ENCODE assay signal across 8 mouse cellular contexts in genomic region chr6:119489765-119490164, GRCm38 (mm10). TPM values are rescaled to one million over a fixed set of nuclear protein-coding genes. Genes with fewer than 3 reads are reported as not detected.
DNase-seq lines count a peak whose midpoint lies in the region; ATAC-seq and TF ChIP-seq lines count a peak whose summit lies in the region.

No protein-coding gene starts in this region.

- H3K36me3 ChIP-seq in intestine, embryonic 14.5 days (ENCODE audit: control insufficient read depth, insufficient read depth, low read length) = no peaks in the 10 kb centered on the region; the same call in 1 of the 2 replicates
- no peaks in the 10 kb centered on the region for H3K36me3 ChIP-seq in intestine, embryonic 16.5 days (ENCODE audit: control insufficient read depth, insufficient read depth, low read length)
- no peaks in the 10 kb centered on the region for H3K36me3 ChIP-seq in heart, embryonic 15.5 days
- H3K36me3 ChIP-seq in liver, embryonic 14.5 days (replicated peaks; ENCODE audit: control insufficient read depth, insufficient read depth, low read depth) = no peaks in the 10 kb centered on the region

- no peaks in the 10 kb centered on the region for H3K27me3 ChIP-seq in intestine, embryonic 14.5 days (replicated peaks; ENCODE audit: control insufficient read depth, insufficient read depth, low read length)
- no peaks in the 10 kb centered on the region for H3K27me3 ChIP-seq in intestine, embryonic 16.5 days (replicated peaks; ENCODE audit: control insufficient read depth, insufficient read depth, low read length)
- H3K27me3 ChIP-seq in heart, embryonic 15.5 days = no peaks in the 10 kb centered on the region
- no peaks in the 10 kb centered on the region for H3K27me3 ChIP-seq in liver, embryonic 14.5 days (ENCODE audit: control insufficient read depth, insufficient read depth, low read length)

- no peak for ATAC-seq in intestine, embryonic 14.5 days (replicated peaks; ENCODE audit: low FRiP score, low TSS enrichment, low read depth)
- ATAC-seq in intestine, embryonic 16.5 days = no peak
- peak; percentile 62 for ATAC-seq in CD4-positive, CD25-positive, alpha-beta regulatory T cell, adult 4 months
- no peak for ATAC-seq in heart, embryonic 15.5 days (replicated peaks; ENCODE audit: insufficient number of reproducible peaks, insufficient read depth, low FRiP score, low read depth)
- no peak for ATAC-seq in liver, embryonic 14.5 days (ENCODE audit: insufficient read depth)

- TF ChIP-seq EP300 in liver, embryonic 14.5 days (IDR thresholded peaks at IDR 0.05; ENCODE audit: low read depth) = no peak

- peaks cover 14% of the 10 kb centered on the region; the same call in 1 of the 2 replicates for H3K4me1 ChIP-seq in intestine, embryonic 14.5 days (replicated peaks; ENCODE audit: control insufficient read depth, insufficient read depth, low read length)
- peaks cover 19% of the 10 kb centered on the region for H3K4me1 ChIP-seq in intestine, embryonic 16.5 days (ENCODE audit: control insufficient read depth, insufficient read depth, low read length)
- H3K4me1 ChIP-seq in heart, embryonic 15.5 days (replicated peaks) = peaks cover 17% of the 10 kb centered on the region
- no peaks in the 10 kb centered on the region for H3K4me1 ChIP-seq in liver, embryonic 14.5 days (replicated peaks; ENCODE audit: control insufficient read depth in 2 of 2, insufficient read depth in 2 of 2, low read length in 1 of 2)

- H3K4me2 ChIP-seq in intestine, embryonic 14.5 days (ENCODE audit: low read length) = no peak overlapping the region
- H3K4me2 ChIP-seq in intestine, embryonic 16.5 days (ENCODE audit: low read depth, low read length) = no peak overlapping the region
- peak overlapping the region; percentile 38 for H3K4me2 ChIP-seq in heart, embryonic 15.5 days
- no peak overlapping the region for H3K4me2 ChIP-seq in liver, embryonic 14.5 days (ENCODE audit: low read depth)

- no peaks in the 10 kb centered on the region for H3K9me3 ChIP-seq in intestine, embryonic 14.5 days (ENCODE audit: control insufficient read depth, low read length)
- H3K9me3 ChIP-seq in intestine, embryonic 16.5 days (ENCODE audit: control insufficient read depth, low read length) = no peaks in the 10 kb centered on the region
- H3K9me3 ChIP-seq in heart, embryonic 15.5 days (replicated peaks) = no peaks in the 10 kb centered on the region
- no peaks in the 10 kb centered on the region for H3K9me3 ChIP-seq in liver, embryonic 14.5 days (ENCODE audit: control insufficient read depth, low read length)

- no peak overlapping the region for H3K9ac ChIP-seq in intestine, embryonic 14.5 days (ENCODE audit: low read length)
- H3K9ac ChIP-seq in intestine, embryonic 16.5 days (ENCODE audit: low read depth, low read length) = no peak overlapping the region
- no peak overlapping the region for H3K9ac ChIP-seq in heart, embryonic 15.5 days
- H3K9ac ChIP-seq in liver, embryonic 14.5 days (replicated peaks) = no peak overlapping the region

- no peak overlapping the region for H3K27ac ChIP-seq in intestine, embryonic 14.5 days (ENCODE audit: low read depth)
- no peak overlapping the region for H3K27ac ChIP-seq in intestine, embryonic 16.5 days (ENCODE audit: low read length)
- no peak overlapping the region for H3K27ac ChIP-seq in heart, embryonic 15.5 days
- H3K27ac ChIP-seq in liver, embryonic 14.5 days = no peak overlapping the region

- peak; percentile 79 for DNase-seq in intestine, embryonic 14.5 days (ENCODE audit: low spot score)
- peak; percentile 74 to 82 for DNase-seq in cerebellum, postnatal 10 days
- DNase-seq in liver, embryonic 14.5 days (ENCODE audit: low read depth in 3 of 3, low spot score in 3 of 3) = peak in 1 of 3 experiments; percentile 22
- peak; percentile 92 for DNase-seq in retina, embryonic 14.5 days (ENCODE audit: low spot score)
- DNase-seq in left cerebral cortex, postnatal 36 days (ENCODE audit: low spot score in 2 of 2) = no peak

- peak; percentile 67 for TF ChIP-seq CTCF in liver, embryonic 14.5 days (IDR thresholded peaks at IDR 0.05; ENCODE audit: low read depth)

- no peak overlapping the region for H3K4me3 ChIP-seq in intestine, embryonic 14.5 days (ENCODE audit: low read depth, low read length)
- no peak overlapping the region for H3K4me3 ChIP-seq in intestine, embryonic 16.5 days (ENCODE audit: low read length)
- H3K4me3 ChIP-seq in heart, embryonic 15.5 days = no peak overlapping the region
- H3K4me3 ChIP-seq in liver, embryonic 14.5 days (ENCODE audit: insufficient read depth in 1 of 2, low read depth in 2 of 2, low read length in 2 of 2) = no peak overlapping the region

- intact Hi-C loops in left cerebral cortex, postnatal 36 days (cut with DNase I) = loop anchor here (5.0 to 10.0 kb wide), 4 partner anchors 225 to 708 kb away; partner anchors contain the start of gene Wnk1

- 9% methylated on average over 5 of the region's 5 CpGs for WGBS in intestine, embryonic 14.5 days
- WGBS in intestine, embryonic 16.5 days = 13% methylated on average over 5 of the region's 5 CpGs
- 10% methylated on average over 5 of the region's 5 CpGs for WGBS in heart, embryonic 15.5 days
- WGBS in liver, embryonic 14.5 days (ENCODE audit: insufficient replicate concordance) = 11% methylated on average over 5 of the region's 5 CpGs

RNA-seq across cellular contexts. Expression of gene Fbxl14, which starts 10.3 kb away (rescaled TPM):
- polyA plus RNA-seq in intestine, embryonic 14.5 days (2014; fragmentation: Nextera tagmentation; extraction: Ambion mirVana) = 6.4 and 6.8 TPM in 2 replicates
- 3.7 and 4.1 TPM in 2 replicates for polyA plus RNA-seq in intestine, embryonic 16.5 days (2015; fragmentation: Nextera tagmentation; extraction: Ambion mirVana)
- polyA plus RNA-seq in CD4-positive, CD25-positive, alpha-beta regulatory T cell, adult 4 months (2017; shearing (Covaris generic)) = 10 to 100 TPM; 10.7 to 11.3 TPM
- polyA plus RNA-seq in heart, embryonic 15.5 days (2015; fragmentation: Nextera tagmentation; extraction: Ambion mirVana) = 2.7 and 3.1 TPM in 2 replicates
- polyA plus RNA-seq in liver, embryonic 14.5 days (2012; rRNA removed) = 16.3 and 18.8 TPM in 2 replicates
- 3.7 and 3.9 TPM in 2 replicates for polyA plus RNA-seq in liver, embryonic 14.5 days (2014; fragmentation: Nextera tagmentation; extraction: Ambion mirVana)
- total RNA-seq in left cerebral cortex, postnatal 36 days (2021) = 10 to 100 TPM; 31.8 to 35.5 TPM

RNA-seq across cellular contexts. Expression of gene Wnt5b, which starts 54.4 kb away (rescaled TPM):
- 7.4 and 8.0 TPM in 2 replicates for polyA plus RNA-seq in intestine, embryonic 14.5 days (2014; fragmentation: Nextera tagmentation; extraction: Ambion mirVana)
- 4.0 and 4.8 TPM in 2 replicates for polyA plus RNA-seq in intestine, embryonic 16.5 days (2015; fragmentation: Nextera tagmentation; extraction: Ambion mirVana)
- polyA plus RNA-seq in CD4-positive, CD25-positive, alpha-beta regulatory T cell, adult 4 months (2017; shearing (Covaris generic)) = under 1 TPM in 1 of 2 experiments, not detected in 1; 0.20 TPM
- polyA plus RNA-seq in heart, embryonic 15.5 days (2015; fragmentation: Nextera tagmentation; extraction: Ambion mirVana) = 5.8 and 8.0 TPM in 2 replicates
- 0.17 and 0.26 TPM in 2 replicates for polyA plus RNA-seq in liver, embryonic 14.5 days (2012; rRNA removed)
- 0.28 and 0.50 TPM in 2 replicates for polyA plus RNA-seq in liver, embryonic 14.5 days (2014; fragmentation: Nextera tagmentation; extraction: Ambion mirVana)
- 1 to 10 TPM; 1.4 to 1.6 TPM for total RNA-seq in left cerebral cortex, postnatal 36 days (2021)

Comparison
In these comparisons a context has a peak if more than half of its experiments do, and no peak if none do; other contexts are left out.
1. DNase-seq: peak in intestine, embryonic 14.5 days (single experiment), cerebellum, postnatal 10 days (2 of 2) and retina, embryonic 14.5 days (single experiment); none in left cerebral cortex, postnatal 36 days (0 of 2).